Mouse (Mus musculus): ENCODE data around the gene Smim6.

DNA sequence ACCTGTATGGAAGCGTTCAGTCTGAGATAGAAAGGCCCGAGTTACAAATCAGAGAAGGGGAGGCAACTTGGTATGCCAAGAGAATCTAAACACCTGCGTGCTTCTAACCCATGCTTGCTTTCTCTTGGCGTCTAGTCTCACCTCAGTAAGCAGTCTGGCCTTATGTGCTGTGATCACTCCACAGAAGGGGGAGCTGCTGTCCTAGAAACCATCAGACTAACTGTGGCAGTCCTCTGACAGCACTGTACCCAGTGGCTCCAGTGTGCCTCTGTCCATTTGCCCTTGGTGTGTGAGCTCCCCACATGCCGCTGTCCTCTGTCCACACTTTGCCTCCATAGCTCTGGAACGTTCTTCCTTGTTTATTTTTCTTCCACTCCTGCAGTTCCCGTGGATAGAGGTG is 30.2 kb downstream of the Smim6 start:
- peak; percentile 60 for TF ChIP-seq CTCF (IDR thresholded peaks at IDR 0.05; ENCODE audit: low read depth)
- no peak for TF ChIP-seq EP300 (optimal IDR thresholded peaks at IDR 0.05)

Measured in stomach, postnatal 0 days (tissue).